Mouse (Mus musculus) neutrophil, adult 59 days (primary cell): Measurements from ENCODE around the gene Pla2g2f. TPM values are rescaled to one million over a fixed set of nuclear protein-coding genes. Genes with fewer than 3 reads are reported as not detected.

ENCODE experiments used
- total RNA-seq, 2 experiments: library from RNA; stranded (reverse); gene quantifications; 1 replicate in 1 of 2; 2 replicates in 1 of 2; pipeline ENCODE4 v1.2.4; 2023

Gene Pla2g2f
- not detected for total RNA-seq

GRCm38 (mm10) chr4:138757416-138757815, at the start of gene Pla2g2f:
Gene Pla2g2f, minus strand, starts transcription at chr4:138757626.

GRCm38 (mm10) chr4:138775435-138775834, 18.0 kb upstream of the Pla2g2f start, which contains the start of gene Pla2g2d:
Gene Pla2g2d, plus strand, starts transcription at chr4:138775735.

GRCm38 (mm10) chr4:138737031-138737430, 20.4 kb downstream of the Pla2g2f start, which contains the start of gene Ubxn10:
Gene Ubxn10, minus strand, starts transcription at chr4:138737167.

GRCm38 (mm10) chr4:138724354-138725126, 32.9 kb downstream of the Pla2g2f start, which contains the start of gene Pla2g2c:
Gene Pla2g2c, plus strand, starts transcription at chr4:138724792.

Other genes starting within 250 kb of the Pla2g2f start
- gene Vwa5b1, start 121.7 kb downstream of the Pla2g2f start, total RNA-seq = not detected
- not detected for gene Pla2g2c, start 32.8 kb downstream of the Pla2g2f start, total RNA-seq
- not detected for gene Ubxn10, start 20.5 kb downstream of the Pla2g2f start, total RNA-seq
- not detected for gene Pla2g2d, start 18.1 kb upstream of the Pla2g2f start, total RNA-seq
- gene Pla2g5, start 105.9 kb upstream of the Pla2g2f start, total RNA-seq = 1 to 10 TPM in 1 of 2 experiments, not detected in 1; 1.6 TPM
- gene Gm13030, start 116.3 kb upstream of the Pla2g2f start, total RNA-seq = not detected
- gene Pla2g2e, start 120.3 kb upstream of the Pla2g2f start, total RNA-seq = not detected
- gene Otud3, start 156.3 kb upstream of the Pla2g2f start, total RNA-seq = 10 to 100 TPM; 22.1 to 23.8 TPM
- gene Rnf186, start 209.5 kb upstream of the Pla2g2f start, total RNA-seq = not detected
- gene Tmco4, start 215.3 kb upstream of the Pla2g2f start, total RNA-seq = 10 to 100 TPM; 11.5 to 13.3 TPM